Mouse (Mus musculus) testis, adult 2 months (tissue): ENCODE measurements around the gene Emx2.

Experiments
- CTCF ChIP-seq: fragments of 200-500 bp; IDR thresholded peaks from 2 replicates; pipeline ENCODE4 v1.5.1; 2012; ENCODE audit warnings: low read depth, mild to moderate bottlenecking, inconsistent platforms, low read length, moderate library complexity; ENCODE audit not compliant: control insufficient read depth, insufficient read depth, insufficient replicate concordance
- POLR2A ChIP-seq: fragments of 200-500 bp; IDR thresholded peaks from 2 replicates; pipeline ENCODE4 v1.6.1; 2012; ENCODE audit warnings: low read depth, mild to moderate bottlenecking, inconsistent platforms, low read length, moderate library complexity; ENCODE audit not compliant: control insufficient read depth

GRCm38 (mm10) chr19:59422393-59422792 is 35.8 kb upstream of the Emx2 start:
- no peak for TF ChIP-seq CTCF
- TF ChIP-seq POLR2A, result no peak
